Mouse (Mus musculus) right cerebral cortex, postnatal 4 days (tissue): ENCODE measurements at regions not wholly inside any gene's neighbourhood (a gene's known extent, or its start where the extent isn't known, plus 50 kb on each side); places are given as distances from the start of the nearest gene placed in this dataset.

ENCODE experiments used
- DNase-seq: peaks from one replicate; pipeline ENCODE4 v3.0.0-alpha.2; 2022

- DNase-seq, result no peak
These were observed 72.5 kb upstream of the Trpm3 start for GRCm38 (mm10) chr19:22066302-22066701.

GRCm38 (mm10) chr19:22070246-22071030, 68.4 kb upstream of the Trpm3 start:
- DNase-seq, result no peak

GRCm38 (mm10) chr19:22071701-22072100, 67.1 kb upstream of the Trpm3 start:
- no peak for DNase-seq

- DNase-seq, result no peak
These were observed 64.8 kb upstream of the Trpm3 start for GRCm38 (mm10) chr19:22074042-22074441.

- no peak for DNase-seq
These were observed 57.4 kb upstream of the Trpm3 start for GRCm38 (mm10) chr19:22081448-22081847.
